Mouse (Mus musculus) lung, embryonic 16.5 days (tissue): ENCODE results near the gene Slc15a4. TPM values are rescaled to one million over a fixed set of nuclear protein-coding genes. Genes with fewer than 3 reads are reported as not detected.

Experiments
- polyA plus RNA-seq: library from polyadenylated mRNA; unstranded; fragments of >200 nt; fragmentation: Nextera tagmentation; extraction: Ambion mirVana; gene quantifications from 2 replicates; pipeline ENCODE4 v1.2.1, GENCODE M21; 2015

The Slc15a4 gene
- polyA plus RNA-seq, 1 experiment from 2014 or later, result 23.6 TPM

Other genes with a start within 250 kb of the Slc15a4 start
- gene Glt1d1, start 635 bp downstream of the Slc15a4 start, polyA plus RNA-seq, result 0.18 and 0.68 TPM in 2 replicates